Mouse (Mus musculus): ENCODE data around the gene Spg21.

DNA sequence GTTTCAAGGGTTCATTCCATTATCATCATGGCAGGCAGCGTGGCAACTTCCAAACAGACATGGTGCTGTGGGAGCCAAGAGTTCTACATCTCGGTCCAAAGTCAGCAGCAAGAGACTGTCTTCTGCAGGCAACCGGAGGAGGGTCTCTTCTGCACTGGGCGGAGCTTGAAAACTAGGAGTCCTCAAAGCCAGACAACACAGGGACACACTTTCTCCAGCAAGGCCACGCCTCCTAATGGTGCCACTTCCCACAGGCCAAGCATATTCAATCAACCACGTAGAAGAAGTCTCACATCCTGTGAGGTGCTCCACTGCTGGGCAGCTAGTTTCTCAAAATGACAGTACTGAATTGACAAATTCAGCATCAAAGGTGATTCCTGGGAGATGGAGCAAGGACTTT is 12.8 kb upstream of the Spg21 start:
- TF ChIP-seq CTCF (IDR thresholded peaks at IDR 0.05; ENCODE audit: borderline replicate concordance, extremely low read depth, insufficient read depth, insufficient read length): no peak
- no peak for TF ChIP-seq POLR2A (IDR thresholded peaks at IDR 0.05; ENCODE audit: borderline replicate concordance, extremely low read depth, insufficient read depth, insufficient read length, poor library complexity, severe bottlenecking)

Data from brain, embryonic 14.5 days (tissue).